Mouse (Mus musculus): ENCODE data around the gene Olfr1177-ps.

Olfr1177-ps gene

GRCm38 (mm10) chr2:88346392-88346791, at the start of gene Olfr1177-ps:
Olfr1177-ps (minus strand) TSS chr2:88346492.
- no peak for DNase-seq (ENCODE audit: low spot score)

DNA sequence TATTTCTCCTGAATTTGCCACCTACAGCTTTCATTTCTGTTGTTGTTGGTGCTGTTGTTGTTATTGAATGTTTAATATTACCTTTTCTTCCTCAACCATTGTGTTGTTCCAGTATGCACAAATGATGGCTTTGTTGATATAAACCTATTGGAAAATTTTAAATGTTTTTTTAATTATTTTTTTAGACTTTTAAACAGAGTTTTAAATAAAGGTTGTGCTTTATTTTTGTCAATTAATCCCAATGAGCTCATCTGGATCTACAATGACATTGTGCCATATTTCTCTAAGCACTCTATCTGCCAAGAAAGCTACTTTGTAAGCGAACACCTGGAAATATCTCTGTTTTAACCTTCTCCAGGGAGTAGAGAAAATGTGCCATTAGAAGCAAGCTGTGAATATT, 40.5 kb upstream of the Olfr1177-ps start, which contains the start of gene Olfr1178:
Olfr1178 (plus strand) TSS at position 301 of the 400 bp plus-strand sequence.
- DNase-seq (ENCODE audit: low spot score) = no peak

- no peak for DNase-seq (ENCODE audit: low spot score)
These were observed 10.0 kb upstream of the Olfr1177-ps start for GRCm38 (mm10) chr2:88356304-88356703.

DNA sequence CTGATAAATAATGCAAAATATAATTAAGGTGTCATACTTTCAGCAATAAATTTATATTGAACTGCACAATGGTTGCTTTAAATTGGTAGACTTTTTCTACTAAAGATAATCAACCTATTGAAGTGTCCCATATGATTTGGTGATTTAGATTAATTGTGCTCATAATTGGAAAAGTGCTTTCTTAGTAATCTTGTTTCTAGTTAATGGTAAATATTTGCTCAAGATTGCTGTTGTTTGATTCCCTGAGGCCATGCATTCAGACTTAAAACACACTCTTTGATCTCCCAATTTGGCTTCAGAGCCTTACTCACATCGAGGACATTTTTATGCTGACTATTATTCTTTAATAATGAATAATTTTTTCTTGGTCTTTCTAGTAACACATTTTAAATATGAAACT, 9.9 kb downstream of the Olfr1177-ps start, which contains the start of gene Olfr1176:
Olfr1176 (plus strand) TSS at position 301 of the 400 bp plus-strand sequence.
- DNase-seq (ENCODE audit: low spot score) = no peak

DNA sequence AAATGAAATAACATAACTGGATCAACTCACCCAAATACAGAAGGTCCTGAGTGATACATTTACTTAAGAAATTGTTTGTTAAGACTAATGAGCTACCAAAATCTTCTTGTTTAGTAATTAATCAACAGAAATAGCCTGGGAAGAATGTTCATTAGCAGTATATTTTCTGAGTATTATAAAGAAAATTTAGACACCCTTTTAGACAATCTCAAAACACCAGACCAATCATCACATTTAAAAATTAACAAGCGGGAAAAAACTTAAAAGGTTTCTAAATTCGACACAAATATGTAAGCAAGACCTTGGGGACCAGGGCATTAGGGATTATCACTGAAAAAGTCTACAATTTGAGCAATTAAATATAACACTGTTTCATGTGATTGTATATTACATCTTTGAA, 19.2 kb downstream of the Olfr1177-ps start, which contains the start of gene Olfr1175-ps:
Olfr1175-ps (minus strand) TSS at position 101 of the 400 bp plus-strand sequence.
- no peak for DNase-seq (ENCODE audit: low spot score)

DNA sequence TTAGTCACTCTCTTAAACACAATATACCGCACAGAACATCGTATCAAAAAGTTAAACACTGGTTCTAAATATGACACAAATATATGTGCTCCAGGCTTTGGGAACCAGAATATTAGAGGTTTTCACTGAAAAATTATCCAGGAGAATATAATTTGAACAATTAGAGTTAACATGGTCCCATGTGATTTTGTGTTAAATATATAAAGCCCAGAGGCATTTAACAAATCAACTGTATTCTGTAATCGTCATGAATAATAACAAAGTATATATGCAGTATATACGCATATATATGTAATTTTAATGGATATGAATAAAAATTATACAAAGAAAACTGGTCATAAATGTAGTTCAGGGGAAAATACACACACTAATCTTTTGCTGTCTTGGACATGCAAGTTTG, 31.3 kb downstream of the Olfr1177-ps start, which contains the start of gene Olfr1174-ps:
Olfr1174-ps (minus strand) TSS at position 101 of the 400 bp plus-strand sequence.
- no peak for DNase-seq (ENCODE audit: low spot score)

All from ovary, postnatal 14 days (tissue).